Comparison of ENCODE assay signal across 18 mouse cellular contexts in the genomic region with DNA sequence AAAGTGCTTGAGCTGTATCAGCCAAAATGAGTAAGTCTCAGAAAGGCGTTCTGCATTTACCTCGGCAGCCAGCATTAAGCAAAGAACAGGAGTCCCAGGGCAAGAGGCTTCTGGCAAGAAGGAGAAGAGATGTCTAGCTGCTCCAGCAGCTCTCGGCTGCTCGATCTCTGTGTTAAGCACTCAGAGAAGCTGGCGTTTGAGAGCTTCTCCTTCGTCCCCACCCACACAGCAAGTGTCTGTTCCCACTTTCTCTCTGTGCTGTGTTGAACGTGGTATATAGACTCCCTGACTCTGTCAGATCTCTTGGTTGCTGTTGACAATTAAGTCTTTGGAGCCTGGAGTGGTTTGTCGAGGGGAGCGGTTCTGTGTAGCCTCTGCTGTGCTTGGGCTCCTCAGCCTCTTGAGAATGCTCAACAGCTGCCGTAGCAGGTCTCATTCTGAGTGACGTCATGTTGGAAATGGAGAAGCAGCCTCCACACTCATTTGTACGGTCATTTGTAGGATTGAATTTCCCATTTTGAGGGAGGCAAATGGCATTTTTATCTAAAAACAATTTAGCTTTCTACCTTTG.
DNase-seq lines count a peak whose midpoint lies in the region; ATAC-seq and TF ChIP-seq lines count a peak whose summit lies in the region.
"Had no signal": no experiment of that assay in that cellular context is flagged by ENCODE, and none has a peak within 500 bp of the region (broad histone marks: within the 10 kb centered on the region; RNA-seq: fewer than 3 reads in every experiment).

No protein-coding gene starts in this region.

- H3K4me1 ChIP-seq in heart, adult 2 months (ENCODE audit: control insufficient read depth, insufficient read depth, low read length) = no peaks in the 10 kb centered on the region
- no peaks in the 10 kb centered on the region for H3K4me1 ChIP-seq in heart, embryonic 11.5 days (ENCODE audit: control insufficient read depth, insufficient read depth, low read length)
- H3K4me1 ChIP-seq in limb, embryonic 14.5 days (ENCODE audit: control insufficient read depth, insufficient read depth, low read length) = no peaks in the 10 kb centered on the region
- peaks cover 21% of the 10 kb centered on the region for H3K4me1 ChIP-seq in limb, embryonic 10.5 days
- H3K4me1 ChIP-seq in embryonic facial prominence, embryonic 15.5 days = no peaks in the 10 kb centered on the region
- no peaks in the 10 kb centered on the region for H3K4me1 ChIP-seq in forebrain, embryonic 10.5 days
- no peaks in the 10 kb centered on the region for H3K4me1 ChIP-seq in liver, embryonic 11.5 days (replicated peaks; ENCODE audit: control insufficient read depth, insufficient read depth, low read length)
- H3K4me1 ChIP-seq: embryonic facial prominence, embryonic 12.5 days; forebrain, embryonic 13.5 days; hindbrain, embryonic 10.5 days; liver, embryonic 13.5 days had no signal

- H3K4me3 ChIP-seq in heart, adult 2 months = no peak overlapping the region
- no peak overlapping the region for H3K4me3 ChIP-seq in heart, embryonic 11.5 days (ENCODE audit: low read depth, low read length)
- H3K4me3 ChIP-seq in limb, embryonic 14.5 days (replicated peaks; ENCODE audit: low read length) = no peak overlapping the region
- no peak overlapping the region for H3K4me3 ChIP-seq in limb, embryonic 10.5 days
- no peak overlapping the region for H3K4me3 ChIP-seq in embryonic facial prominence, embryonic 15.5 days (replicated peaks)
- no peak overlapping the region for H3K4me3 ChIP-seq in forebrain, embryonic 10.5 days
- no peak overlapping the region for H3K4me3 ChIP-seq in liver, embryonic 11.5 days (ENCODE audit: low read depth, low read length)
- H3K4me3 ChIP-seq: embryonic facial prominence, embryonic 12.5 days; forebrain, embryonic 13.5 days; hindbrain, embryonic 10.5 days; liver, embryonic 13.5 days; neural tube, embryonic 13.5 days had no signal

- TF ChIP-seq CTCF in heart, adult 2 months (IDR thresholded peaks at IDR 0.05) = no peak

- H3K27me3 ChIP-seq in heart, adult 2 months (ENCODE audit: control insufficient read depth, insufficient read depth, low read length) = no peaks in the 10 kb centered on the region
- H3K27me3 ChIP-seq in heart, embryonic 11.5 days (ENCODE audit: control insufficient read depth, insufficient read depth, low read length) = no peaks in the 10 kb centered on the region
- no peaks in the 10 kb centered on the region; the same call in 1 of the 2 replicates for H3K27me3 ChIP-seq in limb, embryonic 14.5 days (ENCODE audit: control insufficient read depth, insufficient read depth, low read length)
- peaks cover 7% of the 10 kb centered on the region; the same call in 1 of the 2 replicates for H3K27me3 ChIP-seq in limb, embryonic 10.5 days (ENCODE audit: low read depth, poor library complexity, severe bottlenecking)
- no peaks in the 10 kb centered on the region for H3K27me3 ChIP-seq in embryonic facial prominence, embryonic 15.5 days
- no peaks in the 10 kb centered on the region for H3K27me3 ChIP-seq in forebrain, embryonic 10.5 days (ENCODE audit: poor library complexity, severe bottlenecking)
- no peaks in the 10 kb centered on the region for H3K27me3 ChIP-seq in liver, embryonic 11.5 days (replicated peaks; ENCODE audit: control insufficient read depth, insufficient read depth, low read length)
- H3K27me3 ChIP-seq: embryonic facial prominence, embryonic 12.5 days; forebrain, embryonic 13.5 days; liver, embryonic 13.5 days; neural tube, embryonic 13.5 days had no signal

- no peak for TF ChIP-seq POLR2A in heart, adult 2 months (IDR thresholded peaks at IDR 0.05; ENCODE audit: insufficient read depth, low read depth, low read length)
- no peak for TF ChIP-seq POLR2A in limb, embryonic 14.5 days (IDR thresholded peaks at IDR 0.05; ENCODE audit: borderline replicate concordance, extremely low read depth, insufficient read depth, insufficient read length)

- 64% methylated on average over 12 of the region's 12 CpGs for WGBS in heart, adult 2 months
- WGBS in heart, embryonic 11.5 days (ENCODE audit: insufficient replicate concordance) = 70% methylated on average over 12 of the region's 12 CpGs
- WGBS in limb, embryonic 14.5 days = 72% methylated on average over 12 of the region's 12 CpGs
- WGBS in limb, embryonic 10.5 days = 86% methylated on average over 12 of the region's 12 CpGs
- 56% methylated on average over 12 of the region's 12 CpGs for WGBS in embryonic facial prominence, embryonic 15.5 days
- 87% methylated on average over 12 of the region's 12 CpGs for WGBS in forebrain, embryonic 10.5 days
- 79% methylated on average over 12 of the region's 12 CpGs for WGBS in liver, embryonic 11.5 days

- no peak overlapping the region for H3K4me2 ChIP-seq in heart, embryonic 11.5 days
- H3K4me2 ChIP-seq in limb, embryonic 14.5 days (replicated peaks; ENCODE audit: low read depth, low read length, severe bottlenecking) = no peak overlapping the region
- H3K4me2 ChIP-seq in embryonic facial prominence, embryonic 15.5 days (replicated peaks) = no peak overlapping the region
- H3K4me2 ChIP-seq in liver, embryonic 11.5 days = no peak overlapping the region
- H3K4me2 ChIP-seq: embryonic facial prominence, embryonic 12.5 days; forebrain, embryonic 13.5 days; liver, embryonic 13.5 days; neural tube, embryonic 13.5 days had no signal

- DNase-seq in heart, adult 2 months = peak; percentile 12 to 25
- no peak for DNase-seq in limb, embryonic 14.5 days (ENCODE audit: low spot score)
- no peak for DNase-seq in limb, embryonic 10.5 days (ENCODE audit: low spot score)
- peak; percentile 4 to 16 for DNase-seq in right cerebral cortex, postnatal 36 days (ENCODE audit: low spot score in 2 of 2)
- DNase-seq in forebrain, embryonic 10.5 days (ENCODE audit: extremely low spot score, low spot score) = no peak
- DNase-seq in liver, embryonic 11.5 days (ENCODE audit: low spot score) = no peak
- DNase-seq: cerebellum, adult 9-11 months; kidney, postnatal 4 days; liver, embryonic 13.5 days had no signal

- ATAC-seq in heart, embryonic 11.5 days (replicated peaks; ENCODE audit: insufficient number of reproducible peaks, low FRiP score, low TSS enrichment) = no peak
- ATAC-seq in limb, embryonic 14.5 days (ENCODE audit: low FRiP score, low read depth) = peak; percentile 37; the same call in 1 of the 2 replicates
- peak; percentile 47; the same call in 1 of the 2 replicates for ATAC-seq in embryonic facial prominence, embryonic 15.5 days (ENCODE audit: insufficient number of reproducible peaks, low FRiP score, low TSS enrichment, low read depth)
- no peak for ATAC-seq in liver, embryonic 11.5 days (replicated peaks; ENCODE audit: low FRiP score)
- ATAC-seq: forebrain, embryonic 13.5 days; intestine, postnatal 0 days; midbrain, embryonic 16.5 days had no signal

- no peaks in the 10 kb centered on the region for H3K36me3 ChIP-seq in heart, adult 2 months (ENCODE audit: control insufficient read depth, insufficient read depth, low read length)
- no peaks in the 10 kb centered on the region for H3K36me3 ChIP-seq in heart, embryonic 11.5 days (ENCODE audit: control insufficient read depth, insufficient read depth, low read length)
- H3K36me3 ChIP-seq in limb, embryonic 14.5 days (ENCODE audit: control insufficient read depth, insufficient read depth, low read length) = no peaks in the 10 kb centered on the region
- no peaks in the 10 kb centered on the region for H3K36me3 ChIP-seq in limb, embryonic 10.5 days
- H3K36me3 ChIP-seq in embryonic facial prominence, embryonic 15.5 days = no peaks in the 10 kb centered on the region
- no peaks in the 10 kb centered on the region for H3K36me3 ChIP-seq in forebrain, embryonic 10.5 days (replicated peaks)
- H3K36me3 ChIP-seq in liver, embryonic 11.5 days (ENCODE audit: control insufficient read depth, insufficient read depth, low read length) = no peaks in the 10 kb centered on the region
- H3K36me3 ChIP-seq: embryonic facial prominence, embryonic 12.5 days; hindbrain, embryonic 10.5 days; liver, embryonic 13.5 days; neural tube, embryonic 13.5 days had no signal

- no peak overlapping the region for H3K27ac ChIP-seq in heart, adult 2 months
- no peak overlapping the region for H3K27ac ChIP-seq in heart, embryonic 11.5 days (ENCODE audit: low read depth, low read length)
- no peak overlapping the region for H3K27ac ChIP-seq in limb, embryonic 14.5 days (replicated peaks; ENCODE audit: low read depth, low read length)
- H3K27ac ChIP-seq in limb, embryonic 10.5 days = no peak overlapping the region
- H3K27ac ChIP-seq in embryonic facial prominence, embryonic 15.5 days (replicated peaks) = no peak overlapping the region
- no peak overlapping the region for H3K27ac ChIP-seq in forebrain, embryonic 10.5 days
- H3K27ac ChIP-seq in liver, embryonic 11.5 days (ENCODE audit: low read depth, low read length) = no peak overlapping the region
- H3K27ac ChIP-seq: embryonic facial prominence, embryonic 12.5 days; forebrain, embryonic 13.5 days; hindbrain, embryonic 10.5 days; liver, embryonic 13.5 days; macrophage; neural tube, embryonic 13.5 days had no signal

- H3K79me2 ChIP-seq in heart, adult 2 months (replicated peaks; ENCODE audit: control insufficient read depth, insufficient read depth, low read length) = no peaks in the 10 kb centered on the region

- H3K9ac ChIP-seq in heart, adult 2 months (ENCODE audit: low read depth, low read length) = no peak overlapping the region
- no peak overlapping the region for H3K9ac ChIP-seq in heart, embryonic 11.5 days (ENCODE audit: low read depth, low read length)
- no peak overlapping the region for H3K9ac ChIP-seq in limb, embryonic 14.5 days (ENCODE audit: low read depth, low read length, severe bottlenecking)
- H3K9ac ChIP-seq in embryonic facial prominence, embryonic 15.5 days = no peak overlapping the region
- no peak overlapping the region for H3K9ac ChIP-seq in liver, embryonic 11.5 days (ENCODE audit: low read depth, low read length)
- H3K9ac ChIP-seq: embryonic facial prominence, embryonic 12.5 days; forebrain, embryonic 13.5 days; liver, embryonic 13.5 days; neural tube, embryonic 13.5 days had no signal

- no peaks in the 10 kb centered on the region for H3K9me3 ChIP-seq in heart, embryonic 11.5 days (replicated peaks; ENCODE audit: control insufficient read depth, low read length)
- H3K9me3 ChIP-seq in limb, embryonic 14.5 days (ENCODE audit: control insufficient read depth, low read length) = no peaks in the 10 kb centered on the region
- no peaks in the 10 kb centered on the region for H3K9me3 ChIP-seq in limb, embryonic 10.5 days (replicated peaks)
- no peaks in the 10 kb centered on the region for H3K9me3 ChIP-seq in embryonic facial prominence, embryonic 15.5 days (replicated peaks)
- no peaks in the 10 kb centered on the region for H3K9me3 ChIP-seq in forebrain, embryonic 10.5 days
- no peaks in the 10 kb centered on the region for H3K9me3 ChIP-seq in liver, embryonic 11.5 days (ENCODE audit: control insufficient read depth, low read length)
- H3K9me3 ChIP-seq: embryonic facial prominence, embryonic 12.5 days; forebrain, embryonic 13.5 days; hindbrain, embryonic 10.5 days; liver, embryonic 13.5 days; neural tube, embryonic 13.5 days had no signal

- TF ChIP-seq EP300 in heart, adult 2 months (IDR thresholded peaks at IDR 0.05; ENCODE audit: insufficient read depth, low read depth, low read length) = no peak

- intact Hi-C loops in heart, adult 2 months (cut with DNase I) = no loop called here

Comparison
In these comparisons a context has a peak if more than half of its experiments do, and no peak if none do; other contexts are left out.
1. DNase-seq: peak in heart, adult 2 months (2 of 2) and right cerebral cortex, postnatal 36 days (2 of 2); none in limb, embryonic 14.5 days (single experiment), limb, embryonic 10.5 days (single experiment), forebrain, embryonic 10.5 days (single experiment) and liver, embryonic 11.5 days (single experiment).
2. ATAC-seq: peak in limb, embryonic 14.5 days (single experiment) and embryonic facial prominence, embryonic 15.5 days (single experiment); none in heart, embryonic 11.5 days (single experiment) and liver, embryonic 11.5 days (single experiment).